Mouse (Mus musculus): ENCODE measurements around the gene Dph1. TPM values are rescaled to one million over a fixed set of nuclear protein-coding genes. Genes with fewer than 3 reads are reported as not detected.
A peak's percentile ranks its signal among the peaks of the same experiment; 100 is the strongest.

Dph1 gene
- total and polyA plus RNA-seq, 2 experiments from 2014 or later, result 20.2 to 72.1 TPM

DNA sequence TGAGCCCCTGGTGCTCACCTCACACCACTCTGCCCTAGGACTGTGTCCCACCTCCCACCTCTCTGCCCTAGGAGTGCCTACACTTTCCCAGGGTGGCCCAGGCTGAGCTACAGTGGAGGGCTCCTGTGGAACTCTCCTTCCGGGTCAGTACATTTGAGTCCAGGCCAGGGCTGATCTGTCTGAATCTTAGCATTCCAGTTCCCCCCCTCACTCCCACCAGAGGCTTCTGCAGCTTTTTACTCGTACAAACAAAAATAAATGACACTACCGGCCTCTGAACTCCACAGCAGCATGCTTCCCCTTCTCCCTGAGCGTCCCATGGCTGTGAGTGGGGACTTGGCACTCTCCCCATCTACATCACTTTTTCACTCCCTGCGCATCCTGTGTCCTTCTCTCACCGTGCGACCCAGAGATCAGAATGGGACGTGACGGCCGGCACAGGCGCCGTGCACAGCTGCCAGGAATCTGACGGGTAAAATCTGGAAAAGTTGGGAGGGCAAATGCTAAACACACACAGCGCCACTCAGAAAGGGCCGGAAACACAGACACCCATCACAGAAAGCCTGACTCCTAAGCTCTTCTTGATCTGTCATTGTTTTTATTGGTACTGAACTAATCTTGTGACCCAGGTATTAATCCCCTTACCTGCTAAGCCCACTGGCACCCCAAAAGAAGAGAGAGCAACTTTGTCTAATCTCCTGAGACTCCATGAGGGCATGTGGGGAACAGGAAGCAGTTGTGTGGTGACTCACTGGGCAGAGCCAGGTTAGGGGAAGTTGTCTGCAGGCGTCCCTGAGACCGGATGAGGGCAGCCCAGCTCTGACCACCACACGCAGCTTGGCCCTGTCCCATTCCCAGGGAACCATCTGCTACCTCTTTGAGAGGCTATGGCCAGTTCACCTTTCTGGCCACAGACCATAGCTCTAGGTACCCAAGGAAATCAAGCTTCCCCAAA lies 38.2 kb downstream of the Dph1 start:
- ATAC-seq (ENCODE audit: insufficient read depth, low read depth), result no peak
- TF ChIP-seq CTCF (IDR thresholded peaks at IDR 0.05; ENCODE audit: low read depth) (no peak), EP300 (IDR thresholded peaks at IDR 0.05; ENCODE audit: low read depth) (peak; percentile 69)
- 55% methylated on average over 18 of the region's 18 CpGs for WGBS
- H3K4me2 ChIP-seq (ENCODE audit: low read depth, low read length), result no peak overlapping the region
- no peaks in the 10 kb centered on the region for H3K9me3 ChIP-seq (replicated peaks; ENCODE audit: control insufficient read depth, low read length)
- no peak overlapping the region for H3K4me3 ChIP-seq (ENCODE audit: low read depth, low read length)
- DNase-seq (ENCODE audit: low spot score), result no peak
- H3K27ac ChIP-seq (ENCODE audit: low read depth), result peak overlapping the region; percentile 83
- H3K36me3 ChIP-seq (replicated peaks; ENCODE audit: control insufficient read depth, insufficient read depth, low read length), result peaks cover 23% of the 10 kb centered on the region
- H3K4me1 ChIP-seq (ENCODE audit: control insufficient read depth, insufficient read depth), result peaks cover 11% of the 10 kb centered on the region
- no peak overlapping the region for H3K9ac ChIP-seq (replicated peaks; ENCODE audit: low read depth, low read length)
- H3K27me3 ChIP-seq (ENCODE audit: control insufficient read depth, insufficient read depth, low read length), result no peaks in the 10 kb centered on the region

- DNase-seq (ENCODE audit: low spot score), result no peak
- no peak for ATAC-seq (ENCODE audit: insufficient read depth, low read depth)
- peaks cover 20% of the 10 kb centered on the region for H3K4me1 ChIP-seq (ENCODE audit: control insufficient read depth, insufficient read depth)
- no peak overlapping the region for H3K4me3 ChIP-seq (ENCODE audit: low read depth, low read length)
- no peak overlapping the region for H3K9ac ChIP-seq (replicated peaks; ENCODE audit: low read depth, low read length)
- no peaks in the 10 kb centered on the region for H3K9me3 ChIP-seq (replicated peaks; ENCODE audit: control insufficient read depth, low read length)
- 79% methylated on average over 1 of the region's 1 CpGs for WGBS
- peaks cover 16% of the 10 kb centered on the region for H3K36me3 ChIP-seq (replicated peaks; ENCODE audit: control insufficient read depth, insufficient read depth, low read length)
- no peak overlapping the region for H3K4me2 ChIP-seq (ENCODE audit: low read depth, low read length)
- no peak overlapping the region for H3K27ac ChIP-seq (ENCODE audit: low read depth)
- no peaks in the 10 kb centered on the region for H3K27me3 ChIP-seq (ENCODE audit: control insufficient read depth, insufficient read depth, low read length)
- TF ChIP-seq EP300 (IDR thresholded peaks at IDR 0.05; ENCODE audit: low read depth) (no peak), CTCF (IDR thresholded peaks at IDR 0.05; ENCODE audit: low read depth) (no peak)
These were observed 40.7 kb downstream of the Dph1 start for GRCm38 (mm10) chr11:75150346-75150745.

- H3K27ac ChIP-seq (ENCODE audit: low read depth), result peak overlapping the region; percentile 87
- H3K9me3 ChIP-seq (replicated peaks; ENCODE audit: control insufficient read depth, low read length), result no peaks in the 10 kb centered on the region
- no peaks in the 10 kb centered on the region for H3K27me3 ChIP-seq (ENCODE audit: control insufficient read depth, insufficient read depth, low read length)
- H3K4me3 ChIP-seq (ENCODE audit: low read depth, low read length), result no peak overlapping the region
- DNase-seq (ENCODE audit: low spot score), result no peak
- H3K4me1 ChIP-seq (ENCODE audit: control insufficient read depth, insufficient read depth), result peaks cover 24% of the 10 kb centered on the region
- peaks cover 30% of the 10 kb centered on the region for H3K36me3 ChIP-seq (replicated peaks; ENCODE audit: control insufficient read depth, insufficient read depth, low read length)
- no peak overlapping the region for H3K9ac ChIP-seq (replicated peaks; ENCODE audit: low read depth, low read length)
- H3K4me2 ChIP-seq (ENCODE audit: low read depth, low read length), result no peak overlapping the region
- TF ChIP-seq EP300 (IDR thresholded peaks at IDR 0.05; ENCODE audit: low read depth) (no peak), CTCF (IDR thresholded peaks at IDR 0.05; ENCODE audit: low read depth) (no peak)
- 75% methylated on average over 10 of the region's 11 CpGs for WGBS
- peak; percentile 58 for ATAC-seq (ENCODE audit: insufficient read depth, low read depth)
These were observed 42.6 kb downstream of the Dph1 start for GRCm38 (mm10) chr11:75148332-75149035.

- H3K9ac ChIP-seq (replicated peaks; ENCODE audit: low read depth, low read length), result no peak overlapping the region
- H3K27ac ChIP-seq (ENCODE audit: low read depth), result peak overlapping the region; percentile 87
- H3K4me3 ChIP-seq (ENCODE audit: low read depth, low read length), result no peak overlapping the region
- H3K36me3 ChIP-seq (replicated peaks; ENCODE audit: control insufficient read depth, insufficient read depth, low read length), result peaks cover 32% of the 10 kb centered on the region
- DNase-seq (ENCODE audit: low spot score), result peak; percentile 69
- WGBS, result 28% methylated on average over 3 of the region's 3 CpGs
- TF ChIP-seq CTCF (IDR thresholded peaks at IDR 0.05; ENCODE audit: low read depth), result no peak; the same call in 1 of the 2 replicates
- TF ChIP-seq EP300 (IDR thresholded peaks at IDR 0.05; ENCODE audit: low read depth), result no peak
- peak; percentile 77 for ATAC-seq (ENCODE audit: insufficient read depth, low read depth)
- H3K27me3 ChIP-seq (ENCODE audit: control insufficient read depth, insufficient read depth, low read length), result no peaks in the 10 kb centered on the region
- H3K4me1 ChIP-seq (ENCODE audit: control insufficient read depth, insufficient read depth), result peaks cover 24% of the 10 kb centered on the region
- no peaks in the 10 kb centered on the region for H3K9me3 ChIP-seq (replicated peaks; ENCODE audit: control insufficient read depth, low read length)
- no peak overlapping the region for H3K4me2 ChIP-seq (ENCODE audit: low read depth, low read length)
These were observed 43.2 kb downstream of the Dph1 start for GRCm38 (mm10) chr11:75147846-75148168.

- H3K27me3 ChIP-seq (ENCODE audit: control insufficient read depth, insufficient read depth, low read length), result no peaks in the 10 kb centered on the region
- TF ChIP-seq EP300 (IDR thresholded peaks at IDR 0.05; ENCODE audit: low read depth) (no peak), CTCF (IDR thresholded peaks at IDR 0.05; ENCODE audit: low read depth) (no peak)
These were observed 43.8 kb downstream of the Dph1 start for GRCm38 (mm10) chr11:75147106-75147845.

More at GRCm38 (mm10) chr11:75147106-75147845, 43.8 kb downstream of the Dph1 start:
- ATAC-seq (ENCODE audit: insufficient read depth, low read depth) (0 out of 2 replicates have a peak, but pooled peaks have one; percentile 44), DNase-seq (ENCODE audit: low spot score) (no peak)
- 18% methylated on average over 11 of the region's 11 CpGs for WGBS
- Histone ChIP-seq H3K27ac (ENCODE audit: low read depth) (peak overlapping the region; percentile 87), H3K36me3 (replicated peaks; ENCODE audit: control insufficient read depth, insufficient read depth, low read length) (peaks cover 38% of the 10 kb centered on the region), H3K9me3 (replicated peaks; ENCODE audit: control insufficient read depth, low read length) (no peaks in the 10 kb centered on the region), H3K4me3 (ENCODE audit: low read depth, low read length) (no peak overlapping the region), H3K4me2 (ENCODE audit: low read depth, low read length) (no peak overlapping the region), H3K9ac (replicated peaks; ENCODE audit: low read depth, low read length) (0 out of 2 replicates have a peak overlapping the region, but pooled peaks have one; percentile 2), H3K4me1 (ENCODE audit: control insufficient read depth, insufficient read depth) (peaks cover 24% of the 10 kb centered on the region)

Measured in heart, postnatal 0 days (tissue).